Mouse (Mus musculus): ENCODE data around the gene Cmtm5. TPM values are rescaled to one million over a fixed set of nuclear protein-coding genes. Genes with fewer than 3 reads are reported as not detected.
"Not testable (repeated sequence)": the region's sequence is repeated elsewhere in the genome, so short reads cannot be mapped to it uniquely, and the experiment has no call there.

Cmtm5 gene
- total RNA-seq, 2 experiments from 2014 or later: 0.96 TPM; not detected in 1

- no peak for DNase-seq (ENCODE audit: low spot score in 2 of 2)
Measured at GRCm38 (mm10) chr14:54958503-54958902, 22.4 kb downstream of the Cmtm5 start.

GRCm38 (mm10) chr14:54959197-54959596 is 23.1 kb downstream of the Cmtm5 start:
- DNase-seq (ENCODE audit: low spot score in 2 of 2): no peak

GRCm38 (mm10) chr14:54959853-54960613 is 24.0 kb downstream of the Cmtm5 start:
- not testable (repeated sequence) for DNase-seq (ENCODE audit: low spot score in 2 of 2)

GRCm38 (mm10) chr14:54960769-54961168 is 24.7 kb downstream of the Cmtm5 start:
- DNase-seq (ENCODE audit: low spot score in 2 of 2): no peak

- DNase-seq (ENCODE audit: low spot score in 2 of 2): no peak
Measured at GRCm38 (mm10) chr14:54961487-54961886, 25.4 kb downstream of the Cmtm5 start.

GRCm38 (mm10) chr14:54962714-54963113 is 26.7 kb downstream of the Cmtm5 start:
- DNase-seq (ENCODE audit: low spot score in 2 of 2): no peak

GRCm38 (mm10) chr14:54963727-54964126 is 27.7 kb downstream of the Cmtm5 start:
- DNase-seq (ENCODE audit: low spot score in 2 of 2): no peak

- no peak for DNase-seq (ENCODE audit: low spot score in 2 of 2)
Measured at GRCm38 (mm10) chr14:54965044-54965443, 29.0 kb downstream of the Cmtm5 start.

- DNase-seq (ENCODE audit: low spot score in 2 of 2): no peak
Measured at GRCm38 (mm10) chr14:54965631-54966030, 29.6 kb downstream of the Cmtm5 start.

- no peak for DNase-seq (ENCODE audit: low spot score in 2 of 2)
Measured at GRCm38 (mm10) chr14:54966320-54966977, 30.4 kb downstream of the Cmtm5 start, which contains the start of gene Myh6. Myh6 (minus strand) TSS chr14:54966927.

GRCm38 (mm10) chr14:54967874-54968273 is 31.8 kb downstream of the Cmtm5 start:
- no peak for DNase-seq (ENCODE audit: low spot score in 2 of 2)

GRCm38 (mm10) chr14:54968344-54968743 is 32.3 kb downstream of the Cmtm5 start:
- no peak for DNase-seq (ENCODE audit: low spot score in 2 of 2)

- not testable (repeated sequence) for DNase-seq (ENCODE audit: low spot score in 2 of 2)
Measured at GRCm38 (mm10) chr14:54972786-54973185, 36.7 kb downstream of the Cmtm5 start.

- DNase-seq (ENCODE audit: low spot score in 2 of 2): no peak
Measured at GRCm38 (mm10) chr14:54974068-54974791, 38.2 kb downstream of the Cmtm5 start.

GRCm38 (mm10) chr14:54976633-54977032 is 40.6 kb downstream of the Cmtm5 start, which contains the start of gene Gm17428:
Gm17428 (plus strand) TSS chr14:54976933.
- DNase-seq (ENCODE audit: low spot score in 2 of 2): no peak

GRCm38 (mm10) chr14:54978664-54979063 is 42.6 kb downstream of the Cmtm5 start:
- DNase-seq (ENCODE audit: low spot score in 2 of 2): no peak

GRCm38 (mm10) chr14:54981934-54982333 is 45.9 kb downstream of the Cmtm5 start:
- no peak for DNase-seq (ENCODE audit: low spot score in 2 of 2)

- DNase-seq (ENCODE audit: low spot score in 2 of 2): not testable (repeated sequence)
Measured at GRCm38 (mm10) chr14:54988350-54988874, 52.4 kb downstream of the Cmtm5 start.
